Mouse (Mus musculus) heart, postnatal 0 days (tissue): ENCODE measurements around the gene Tgfbr3l. TPM values are rescaled to one million over a fixed set of nuclear protein-coding genes. Genes with fewer than 3 reads are reported as not detected.
A peak's percentile ranks its signal among the peaks of the same experiment; 100 is the strongest.

ENCODE experiments used
- ATAC-seq: fragments of 200-750 bp; cut with Nextera tagmentation; 2 replicates; pipeline ENCODE4 v1.8.0; 2017; ENCODE audit warnings: low read depth, moderate number of reproducible peaks, moderate library complexity; ENCODE audit not compliant: insufficient read depth
- DNase-seq: peaks from one replicate; pipeline ENCODE4 v3.0.0-alpha.2; 2016; ENCODE audit warnings: low spot score
- H3K27ac ChIP-seq: fragments of 300-500 bp; sonication (generic); 2 replicates; pipeline ENCODE4 v1.5.1; 2014; ENCODE audit warnings: low read depth, mild to moderate bottlenecking
- H3K27me3 ChIP-seq: fragments of 300-500 bp; sonication (generic); 2 replicates; pipeline ENCODE4 v1.6.1; 2014; ENCODE audit warnings: low read length, mixed read lengths; ENCODE audit not compliant: control insufficient read depth, insufficient read depth
- H3K36me3 ChIP-seq: fragments of 300-500 bp; sonication (generic); replicated peaks from 2 replicates; pipeline ENCODE4 v1.6.1; 2014; ENCODE audit warnings: low read length, mixed read lengths; ENCODE audit not compliant: control insufficient read depth, insufficient read depth
- H3K4me1 ChIP-seq: fragments of 300-500 bp; sonication (generic); 2 replicates; pipeline ENCODE4 v1.6.1; 2014; ENCODE audit warnings: antibody characterized with exemption; ENCODE audit not compliant: control insufficient read depth, insufficient read depth
- H3K4me2 ChIP-seq: fragments of 300-500 bp; sonication (generic); 2 replicates; pipeline ENCODE4 v1.6.1; 2014; ENCODE audit warnings: low read depth, mild to moderate bottlenecking, low read length, moderate library complexity
- H3K4me3 ChIP-seq: fragments of 300-500 bp; sonication (generic); 2 replicates; pipeline ENCODE4 v1.5.1; 2014; ENCODE audit warnings: low read depth, low read length
- H3K9ac ChIP-seq: fragments of 300-500 bp; sonication (generic); replicated peaks from 2 replicates; pipeline ENCODE4 v1.6.1; 2014; ENCODE audit warnings: low read depth, low read length, mixed read lengths
- H3K9me3 ChIP-seq: fragments of 300-500 bp; sonication (generic); replicated peaks from 2 replicates; pipeline ENCODE4 v1.6.1; 2016; ENCODE audit warnings: low read length; ENCODE audit not compliant: control insufficient read depth
- CTCF ChIP-seq: IDR thresholded peaks from 2 replicates; pipeline ENCODE4 v1.5.1; 2016; ENCODE audit warnings: antibody characterized with exemption, control low read depth, low read depth
- EP300 ChIP-seq: IDR thresholded peaks from 2 replicates; pipeline ENCODE4 v1.6.1; 2016; ENCODE audit warnings: antibody characterized with exemption, low read depth
- WGBS: fragments of 180-500 bp; shearing (Covaris S2); extraction: QIAGEN DNeasy Blood & Tissue Kit; methylation state at CpG from one replicate; pipeline ENCODE4 v1.1.7; 2014; 5-methylcytosine and 5-hydroxymethylcytosine counted together
- polyA plus RNA-seq: library from polyadenylated mRNA; unstranded; fragments of >200 nt; fragmentation: Nextera tagmentation; extraction: Ambion mirVana; gene quantifications from 2 replicates; pipeline ENCODE4 v1.2.1, GENCODE M21; 2015
- total RNA-seq: library from RNA; depleted of rRNA; stranded (reverse); fragments of >200 nt; gene quantifications from 2 replicates; pipeline ENCODE4 v1.2.3, GENCODE M21; 2014; ENCODE audit warnings: low replicate concordance

Gene Tgfbr3l
- total and polyA plus RNA-seq, 2 experiments from 2014 or later = 2.7 to 3.9 TPM

DNA sequence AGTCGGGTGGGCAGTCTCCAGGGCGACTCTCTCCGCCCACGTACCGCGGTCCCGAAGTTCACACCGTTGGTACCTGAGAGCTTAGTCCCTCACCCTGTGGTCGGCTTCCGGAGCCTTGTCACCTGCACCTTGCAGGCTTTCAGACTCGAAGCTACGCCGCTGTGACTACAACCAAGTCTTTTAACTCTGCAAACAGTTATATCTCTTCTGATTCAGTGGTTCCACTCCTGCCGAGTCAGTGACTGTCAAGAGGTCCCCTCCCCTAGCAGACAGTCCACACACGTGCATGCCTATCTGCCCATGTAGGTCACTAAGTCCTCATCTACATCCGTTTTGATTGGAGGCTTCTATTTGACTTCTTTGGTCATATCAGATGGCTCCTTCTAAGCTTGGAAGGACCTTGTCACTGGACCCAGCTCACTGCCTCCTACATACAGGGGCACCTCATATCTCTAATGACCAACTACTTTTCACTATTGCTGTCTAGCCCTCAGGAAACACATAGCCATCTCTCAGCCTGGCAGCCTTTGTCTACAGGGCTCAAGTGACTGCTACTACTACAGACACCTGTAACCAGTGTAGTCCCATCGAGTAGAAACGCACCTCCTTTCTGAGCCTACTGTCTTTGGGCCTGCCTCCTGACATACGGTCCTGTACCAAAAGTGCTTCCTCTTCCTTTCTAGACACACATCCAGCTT is 8.7 kb upstream of the Tgfbr3l start:
- H3K36me3 ChIP-seq = peaks cover 26% of the 10 kb centered on the region
- ATAC-seq (peak; percentile 7; the same call in 1 of the 2 replicates), DNase-seq (no peak)
- H3K27me3 ChIP-seq = no peaks in the 10 kb centered on the region
- peak overlapping the region; percentile 91 for H3K4me2 ChIP-seq
- TF ChIP-seq CTCF (no peak), EP300 (no peak)
- H3K9ac ChIP-seq = peak overlapping the region; percentile 83
- no peaks in the 10 kb centered on the region for H3K9me3 ChIP-seq
- H3K27ac ChIP-seq = peak overlapping the region; percentile 96
- peaks cover 22% of the 10 kb centered on the region for H3K4me1 ChIP-seq
- peak overlapping the region; percentile 92 for H3K4me3 ChIP-seq
- 8% methylated on average over 19 of the region's 19 CpGs for WGBS

DNA sequence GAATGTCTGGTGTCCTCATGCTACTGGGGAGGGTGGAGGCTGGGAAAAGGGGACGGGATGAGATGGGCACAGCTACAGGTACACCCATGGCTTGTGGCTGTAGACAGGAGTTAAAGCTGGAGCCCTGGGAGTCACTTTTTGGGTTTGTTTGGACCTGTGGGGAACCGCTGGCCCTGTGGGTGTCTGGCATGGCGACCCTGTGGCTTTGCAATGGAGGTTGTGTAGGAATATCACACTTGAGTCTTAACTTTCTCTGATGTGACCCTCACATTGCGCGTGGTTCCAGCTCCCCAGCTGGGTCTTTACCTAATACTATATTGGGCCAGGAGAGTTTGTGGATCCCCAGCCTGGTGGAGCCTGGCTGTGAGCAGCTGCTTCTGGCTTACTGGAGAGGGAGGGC is 3.0 kb upstream of the Tgfbr3l start:
- Histone ChIP-seq H3K36me3 (peaks cover 63% of the 10 kb centered on the region), H3K4me3 (no peak overlapping the region), H3K27me3 (no peaks in the 10 kb centered on the region), H3K4me2 (no peak overlapping the region), H3K4me1 (peaks cover 9% of the 10 kb centered on the region; the same call in 1 of the 2 replicates), H3K9me3 (no peaks in the 10 kb centered on the region), H3K9ac (no peak overlapping the region), H3K27ac (no peak overlapping the region)
- no peak for DNase-seq
- no peak for TF ChIP-seq CTCF
- no peak for TF ChIP-seq EP300
- WGBS = 95% methylated on average over 5 of the region's 5 CpGs
- no peak for ATAC-seq

DNA sequence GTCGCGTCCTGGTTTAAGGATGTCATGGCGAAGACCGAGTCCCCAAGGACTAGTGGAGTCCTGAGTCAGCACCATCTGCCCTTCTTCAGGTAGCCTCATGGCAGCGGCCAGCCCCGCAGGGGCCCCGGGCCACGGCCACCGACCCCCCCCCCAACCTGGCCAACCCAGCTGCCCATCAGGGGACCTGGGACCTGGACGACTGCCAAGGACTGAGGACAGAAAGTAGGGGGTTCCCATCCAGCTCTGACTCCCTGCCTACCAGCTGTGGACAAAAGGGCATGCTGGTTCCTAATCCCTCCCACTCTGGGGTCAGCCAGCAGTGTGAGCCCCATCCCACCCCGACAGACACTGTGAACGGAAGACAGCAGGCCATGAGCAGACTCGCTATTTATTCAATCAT is 2.3 kb upstream of the Tgfbr3l start:
- H3K9me3 ChIP-seq = no peaks in the 10 kb centered on the region
- H3K27me3 ChIP-seq = no peaks in the 10 kb centered on the region
- TF ChIP-seq CTCF (no peak), EP300 (no peak)
- WGBS = 85% methylated on average over 13 of the region's 13 CpGs
- no peak overlapping the region for H3K4me3 ChIP-seq
- H3K36me3 ChIP-seq = peaks cover 63% of the 10 kb centered on the region
- no peak overlapping the region for H3K9ac ChIP-seq
- DNase-seq (no peak), ATAC-seq (no peak)
- H3K27ac ChIP-seq = no peak overlapping the region
- 0 out of 2 replicates have a peak, but pooled peaks cover 4% of the 10 kb centered on the region for H3K4me1 ChIP-seq
- H3K4me2 ChIP-seq = no peak overlapping the region

DNA sequence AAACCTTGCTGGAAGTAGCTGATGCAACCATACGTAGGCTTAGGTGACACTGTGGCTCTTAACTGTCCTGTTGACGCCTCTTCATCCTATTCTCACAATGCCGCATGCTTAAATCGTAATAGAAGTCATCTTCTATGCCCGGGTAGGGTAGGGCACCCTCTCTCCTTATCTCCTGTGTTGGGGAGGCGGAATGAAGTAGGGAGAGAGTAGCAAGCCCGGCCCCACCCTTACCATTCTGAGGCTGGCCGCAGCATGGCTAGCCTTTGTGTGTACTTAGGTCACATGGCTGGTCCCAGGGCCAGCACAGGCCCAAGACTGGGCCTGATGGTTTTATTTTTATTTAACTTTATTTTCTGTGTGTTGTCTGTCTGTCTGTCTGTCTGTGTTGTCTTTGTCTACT is 773 bp upstream of the Tgfbr3l start:
- Histone ChIP-seq H3K4me3 (no peak overlapping the region), H3K36me3 (peaks cover 57% of the 10 kb centered on the region), H3K27me3 (no peaks in the 10 kb centered on the region), H3K27ac (no peak overlapping the region), H3K9ac (no peak overlapping the region), H3K4me1 (0 out of 2 replicates have a peak, but pooled peaks cover 4% of the 10 kb centered on the region), H3K4me2 (no peak overlapping the region), H3K9me3 (no peaks in the 10 kb centered on the region)
- ATAC-seq (no peak), DNase-seq (no peak)
- no peak for TF ChIP-seq EP300
- TF ChIP-seq CTCF = no peak
- 80% methylated on average over 8 of the region's 8 CpGs for WGBS

DNA sequence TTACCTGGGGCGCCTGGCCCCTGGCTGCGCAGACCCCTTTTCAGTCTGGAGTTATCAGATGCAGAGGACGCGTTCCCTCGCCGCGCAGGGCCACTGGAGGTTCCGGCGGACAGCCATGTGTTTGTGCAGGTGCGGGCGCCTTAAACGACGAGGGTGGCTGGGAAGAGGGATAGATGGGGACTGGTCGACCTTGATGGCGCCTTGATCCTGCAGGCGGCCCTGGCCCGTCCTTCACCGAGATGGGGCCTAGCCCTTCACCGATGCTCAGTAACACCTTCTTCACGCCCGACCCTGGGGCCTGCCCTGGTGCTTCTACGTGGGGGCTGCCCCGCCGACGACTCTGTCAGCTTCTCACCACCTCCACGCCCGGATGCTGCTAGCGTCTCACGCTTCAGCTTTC is 1.2 kb downstream of the Tgfbr3l start:
- peak overlapping the region; percentile 24; the same call in 1 of the 2 replicates for H3K9ac ChIP-seq
- no peak for TF ChIP-seq CTCF
- 0 out of 2 replicates have a peak, but pooled peaks have one; percentile 38 for TF ChIP-seq EP300
- H3K27ac ChIP-seq = 0 out of 2 replicates have a peak overlapping the region, but pooled peaks have one; percentile 36
- H3K36me3 ChIP-seq = peaks cover 38% of the 10 kb centered on the region
- DNase-seq (peak; percentile 37), ATAC-seq (peak; percentile 14; the same call in 1 of the 2 replicates)
- no peaks in the 10 kb centered on the region for H3K9me3 ChIP-seq
- peaks cover 17% of the 10 kb centered on the region; the same call in 1 of the 2 replicates for H3K4me1 ChIP-seq
- no peaks in the 10 kb centered on the region for H3K27me3 ChIP-seq
- WGBS = 14% methylated on average over 28 of the region's 29 CpGs
- peak overlapping the region; percentile 45 for H3K4me2 ChIP-seq
- H3K4me3 ChIP-seq = no peak overlapping the region
